Mouse (Mus musculus) CH12F3 (cell line): Measurements from ENCODE around the gene Mpv17l2.

Source experiments
- in situ Hi-C: fragments of 300-500 bp; cut with MboI; formaldehyde crosslinking; loops from 2 replicates; pipeline ENCODE4 v1.14.3; 2020; ENCODE audit warnings: low sequenced_read_pairs

Gene Mpv17l2

DNA sequence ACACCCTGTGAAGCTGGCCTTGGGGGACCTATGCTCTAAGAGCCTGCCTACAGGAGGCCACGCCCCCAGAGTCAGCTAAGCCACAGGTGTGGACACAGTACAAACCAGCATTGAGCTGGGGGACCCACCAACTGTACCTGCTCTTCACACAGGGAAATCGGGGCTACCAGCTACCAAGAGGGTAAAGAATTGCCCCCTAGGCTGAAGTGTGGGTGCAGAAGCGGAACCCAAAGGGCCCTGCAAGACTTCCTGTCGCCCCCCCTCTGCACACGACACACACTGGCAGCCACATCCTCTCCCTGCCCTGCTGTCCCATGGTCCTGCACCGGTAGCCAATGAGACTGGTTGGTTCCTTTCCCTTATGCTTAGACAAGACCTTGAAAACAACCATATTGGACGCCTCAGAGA lies 30.6 kb upstream of the Mpv17l2 start:
- in situ Hi-C loops = no loop called here

DNA sequence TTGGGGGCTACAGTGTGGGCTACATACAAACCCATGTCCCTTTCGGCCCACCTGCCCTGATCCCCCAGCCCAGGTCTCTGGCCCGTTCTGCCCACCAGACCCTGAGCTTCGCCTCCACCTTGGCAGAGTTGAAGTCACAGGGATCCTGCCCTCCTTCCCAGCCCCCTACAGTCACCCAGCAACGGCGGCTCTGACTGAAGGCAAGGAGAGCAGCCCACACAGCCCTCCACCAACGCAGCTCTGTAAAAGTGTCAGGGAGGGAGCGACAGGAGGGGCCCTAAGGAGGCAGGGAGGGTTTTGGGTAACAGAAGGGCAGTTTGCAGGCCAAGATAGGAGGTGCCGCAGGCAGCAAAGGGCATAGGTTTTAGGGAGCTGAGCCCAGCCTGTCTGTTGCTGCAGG lies 30.1 kb upstream of the Mpv17l2 start:
- in situ Hi-C loops = no loop called here

- in situ Hi-C loops = no loop called here
Observed at GRCm38 (mm10) chr8:70789046-70789445, 28.3 kb upstream of the Mpv17l2 start.

- in situ Hi-C loops = no loop called here
Observed at GRCm38 (mm10) chr8:70787941-70788667, 27.4 kb upstream of the Mpv17l2 start.

- in situ Hi-C loops = no loop called here
Observed at GRCm38 (mm10) chr8:70787051-70787445, 26.3 kb upstream of the Mpv17l2 start.

DNA sequence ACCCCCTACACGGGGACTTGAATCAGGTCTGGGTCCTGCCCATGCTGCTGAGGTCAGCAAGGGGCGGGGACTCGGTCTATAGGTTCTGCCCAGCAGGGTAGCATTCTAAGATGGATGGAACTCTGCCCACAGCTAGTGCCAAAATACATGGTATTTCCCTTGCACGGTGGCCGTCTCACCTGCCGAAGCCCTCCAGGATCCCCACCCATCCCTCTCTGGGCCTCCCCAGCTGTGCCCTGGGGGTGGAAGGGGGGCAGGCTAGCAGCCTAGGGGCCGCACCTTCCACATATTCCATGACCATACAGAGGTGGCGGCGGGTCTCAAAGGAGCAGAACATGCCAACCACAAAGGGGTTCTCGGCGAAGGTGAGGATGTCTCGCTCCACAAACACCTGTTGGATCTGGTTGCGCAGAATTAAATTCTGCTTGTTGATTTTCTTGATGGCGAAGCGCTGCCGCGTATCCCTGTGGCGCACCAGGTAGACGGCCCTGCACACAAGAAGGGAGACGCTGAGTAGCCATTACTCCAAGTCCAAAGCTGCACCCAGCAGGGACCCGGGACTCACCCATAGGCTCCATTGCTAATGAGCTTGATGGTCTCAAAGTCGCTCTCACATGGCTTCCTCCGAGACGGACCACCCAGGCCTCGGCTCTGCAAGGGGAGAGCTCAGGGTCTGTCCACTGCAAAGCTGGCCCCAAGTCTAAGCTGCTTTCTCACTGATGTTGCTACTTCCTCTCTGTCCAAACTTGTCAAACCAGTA lies 25.7 kb upstream of the Mpv17l2 start:
- in situ Hi-C loops = no loop called here

DNA sequence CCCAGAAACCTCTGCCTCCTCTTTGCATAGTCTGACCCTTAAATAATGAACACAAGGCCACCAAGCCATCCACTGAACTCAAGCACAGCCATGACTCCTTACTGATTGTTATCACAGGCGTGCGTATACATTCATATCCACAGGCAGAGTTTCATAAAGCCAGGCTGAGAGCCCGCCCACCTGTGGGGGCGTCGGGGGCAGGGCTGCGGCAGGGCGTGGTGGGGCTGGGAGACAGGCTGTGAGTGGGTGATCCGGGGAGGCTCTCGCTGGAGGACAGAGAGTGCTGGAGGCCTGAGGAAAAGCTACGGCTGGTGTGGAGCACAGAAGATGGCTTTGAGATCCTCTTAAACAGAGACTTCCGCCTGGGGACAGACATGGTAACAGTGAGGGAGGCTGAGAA lies 19.3 kb upstream of the Mpv17l2 start:
- in situ Hi-C loops = no loop called here

DNA sequence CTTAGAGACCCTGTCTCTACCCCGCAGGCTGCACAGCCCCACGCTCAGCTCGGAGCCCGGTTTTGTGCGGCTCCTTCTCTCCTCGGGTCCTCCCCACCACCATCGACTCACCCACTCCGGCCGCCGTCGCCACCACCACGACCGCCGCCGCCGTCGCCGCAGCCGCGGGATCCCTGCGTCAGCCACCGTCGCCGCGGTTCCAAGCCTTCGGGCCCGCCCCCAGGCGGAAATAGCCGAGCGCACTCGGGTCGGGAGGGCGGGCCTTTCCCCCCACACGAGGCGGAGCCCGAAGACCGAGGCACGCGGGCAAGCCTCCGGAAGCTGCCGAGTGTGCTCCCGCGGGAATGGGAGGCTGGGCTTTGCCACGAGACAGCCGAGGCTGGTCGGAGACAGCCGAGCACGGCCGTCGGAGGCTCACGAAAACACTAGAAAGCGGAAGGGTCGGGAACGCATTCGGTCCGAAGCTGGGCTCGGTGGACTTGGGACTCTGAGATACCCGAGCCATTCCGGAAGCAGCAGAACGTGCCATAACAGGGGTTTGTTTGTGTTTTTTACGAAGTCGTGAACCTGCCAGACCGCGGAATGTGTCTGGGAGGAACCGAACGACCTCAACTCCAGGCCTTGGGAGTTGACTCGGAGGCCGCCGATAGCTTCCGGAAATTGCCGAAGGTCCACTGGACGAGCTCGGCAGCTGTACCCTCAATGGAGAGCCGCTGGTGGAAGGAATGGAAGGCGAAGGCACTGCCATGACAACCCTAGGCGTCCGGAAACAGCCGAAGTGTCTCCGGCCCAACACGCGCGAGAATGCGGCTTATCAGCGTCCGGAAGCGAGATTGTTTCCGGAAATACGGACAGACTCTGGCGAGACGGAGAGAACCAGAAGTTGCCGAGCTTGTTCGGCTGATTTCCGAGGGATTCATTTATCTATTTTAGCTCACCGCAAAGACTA lies 16.0 kb upstream of the Mpv17l2 start, which contains the start of gene Pik3r2:
Pik3r2 (minus strand) TSS at position 218 of the 949 bp plus-strand sequence.
- in situ Hi-C loops = no loop called here

DNA sequence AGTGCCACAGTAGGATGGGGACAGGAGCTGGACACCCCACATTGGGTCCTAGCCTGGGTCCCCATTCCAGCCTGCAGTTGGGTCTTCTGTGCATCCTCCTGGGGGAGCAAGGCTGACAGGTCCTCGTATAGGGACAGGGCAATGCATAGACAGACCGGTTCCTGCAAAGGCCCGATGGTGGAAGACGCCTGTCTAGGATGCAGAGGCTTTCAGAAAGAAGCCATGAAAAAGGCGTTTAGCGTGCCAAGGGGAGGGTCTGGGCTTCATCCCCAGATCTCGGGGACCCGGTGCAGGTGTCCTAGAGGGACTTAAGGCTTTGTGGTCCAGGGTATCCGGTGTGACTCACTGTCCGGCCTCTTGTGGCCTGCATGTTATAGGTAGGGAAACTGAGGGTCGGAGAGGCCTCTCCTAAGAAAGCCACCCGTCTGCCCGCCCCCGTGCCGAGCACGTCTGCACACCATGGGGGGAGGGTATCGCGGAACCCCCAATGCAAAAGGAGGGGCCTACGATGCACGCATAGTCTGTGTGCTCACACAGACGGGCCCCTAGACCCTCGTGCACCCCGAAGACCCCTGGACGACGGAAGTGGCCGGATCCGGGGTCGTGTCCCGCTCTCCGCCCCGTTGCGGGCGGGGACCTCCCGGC lies 15.2 kb upstream of the Mpv17l2 start:
- in situ Hi-C loops = no loop called here

DNA sequence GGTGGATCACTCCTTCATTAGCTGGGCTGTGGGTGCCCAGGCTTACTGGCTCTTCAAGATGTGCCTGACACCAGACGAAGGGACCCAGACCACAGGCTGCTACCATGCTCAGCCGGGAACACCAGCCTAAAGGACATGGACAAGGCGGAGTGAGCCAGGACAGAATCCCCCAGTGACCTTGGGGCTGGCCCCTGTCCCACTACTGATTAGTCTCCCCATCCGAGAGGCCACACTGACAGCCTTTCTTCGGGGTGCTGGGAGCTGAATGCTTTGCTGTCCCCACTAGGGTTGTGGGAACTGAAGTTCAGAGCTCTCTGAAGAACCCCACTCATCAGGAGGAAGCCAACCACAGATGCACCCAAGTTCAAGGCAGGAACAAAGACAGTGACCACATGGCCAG lies 14.5 kb upstream of the Mpv17l2 start:
- in situ Hi-C loops = no loop called here

- in situ Hi-C loops = no loop called here
Observed at GRCm38 (mm10) chr8:70774740-70775139, 14.0 kb upstream of the Mpv17l2 start.

DNA sequence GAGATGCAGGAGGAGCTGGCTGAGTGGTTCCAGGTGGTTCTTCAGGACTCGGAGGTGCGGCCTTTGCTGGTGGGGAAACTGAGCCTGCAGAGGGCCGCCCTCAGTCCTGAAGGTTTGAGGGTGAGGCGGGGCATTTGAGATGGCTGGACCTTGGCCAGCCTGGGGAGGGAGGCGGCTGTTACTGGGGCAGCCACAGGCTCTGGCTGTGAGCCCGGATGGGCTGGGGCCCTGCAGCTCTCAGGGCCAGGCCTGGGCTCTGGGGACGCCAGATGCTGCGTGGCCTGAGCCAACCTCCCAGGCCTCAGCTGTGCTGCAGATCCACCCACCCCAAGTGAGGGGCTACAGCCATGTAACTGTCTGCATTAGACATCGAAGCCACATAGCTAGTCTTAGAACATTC lies 13.1 kb upstream of the Mpv17l2 start:
- in situ Hi-C loops = no loop called here

DNA sequence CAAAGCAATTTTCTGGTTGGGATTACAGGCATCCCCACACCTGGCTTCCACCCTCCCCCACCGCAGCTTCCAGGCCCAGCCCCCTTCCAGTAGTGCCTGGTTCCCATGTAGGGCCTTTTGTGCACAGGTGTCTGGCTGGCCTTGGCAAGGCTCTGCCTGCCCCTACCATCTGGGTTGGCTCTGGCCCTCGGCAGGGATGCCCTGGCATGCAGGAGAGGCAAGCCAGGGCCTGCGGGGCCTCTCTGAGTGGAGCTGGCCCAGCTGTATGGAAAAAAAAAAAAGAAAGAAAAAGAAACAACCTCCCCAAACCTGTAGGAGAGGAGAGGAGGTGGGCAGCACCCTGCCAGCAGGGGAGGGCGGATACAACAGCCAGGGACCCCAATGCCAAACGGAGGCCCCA lies 12.7 kb upstream of the Mpv17l2 start:
- in situ Hi-C loops = no loop called here

GRCm38 (mm10) chr8:70772890-70773289 lies 12.1 kb upstream of the Mpv17l2 start:
- in situ Hi-C loops = no loop called here

DNA sequence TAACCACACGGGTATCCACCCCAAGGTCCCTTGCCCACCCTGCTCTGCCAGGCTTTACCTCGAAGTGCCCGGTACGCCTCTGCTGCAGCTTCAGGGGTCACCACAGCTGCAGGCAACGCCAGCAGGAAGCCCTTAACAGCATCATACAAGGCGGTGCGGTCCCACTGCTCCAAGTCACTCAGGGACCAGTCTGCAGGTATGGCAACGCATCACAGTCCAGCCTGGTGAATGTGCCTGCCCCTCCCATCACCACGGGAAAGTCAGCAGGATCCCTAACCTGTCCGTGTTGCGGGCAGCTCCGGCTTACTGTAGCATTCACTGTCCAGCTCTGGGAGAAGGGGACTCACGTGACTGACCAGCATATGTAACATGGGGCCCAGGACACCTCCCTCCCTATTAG lies 11.3 kb upstream of the Mpv17l2 start:
- in situ Hi-C loops = no loop called here

DNA sequence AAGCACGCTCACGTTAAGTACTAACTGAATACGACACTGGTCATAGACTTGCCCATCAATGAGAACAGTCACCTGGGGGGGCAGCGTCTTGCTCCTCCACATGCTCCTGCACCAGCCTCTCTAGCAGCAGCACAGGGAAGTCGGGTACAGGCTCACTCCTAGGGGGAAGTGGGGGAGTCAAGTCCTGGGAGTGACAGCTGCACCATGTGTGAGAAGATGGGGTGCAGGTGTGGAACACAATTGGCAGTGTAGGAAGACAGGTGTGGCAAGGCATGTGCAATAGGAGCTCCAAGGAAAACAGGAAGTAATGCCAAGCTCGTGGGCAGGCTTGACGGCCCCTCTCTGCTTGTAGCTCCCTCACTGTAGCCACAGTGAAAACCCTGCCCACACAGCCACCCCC lies 10.5 kb upstream of the Mpv17l2 start:
- in situ Hi-C loops = no loop called here

DNA sequence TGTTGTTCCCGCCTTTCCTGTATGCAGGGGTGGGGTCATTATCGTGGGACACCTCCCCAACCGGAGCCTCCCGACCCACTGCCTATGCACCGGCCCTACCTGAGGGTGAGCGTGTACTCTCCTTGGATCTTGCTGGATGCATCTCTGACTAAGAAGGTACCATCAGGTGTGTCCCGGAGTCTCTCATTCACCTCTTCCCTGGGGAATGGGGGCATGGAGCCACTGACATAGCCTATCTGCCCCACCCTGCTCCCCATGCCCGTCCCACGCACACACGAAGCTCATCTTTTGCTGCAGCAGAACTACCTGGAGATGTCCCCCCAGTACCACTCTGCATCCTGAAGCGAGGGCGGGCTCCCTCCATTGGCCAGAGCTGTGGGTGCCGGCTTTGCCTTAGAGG lies 10.0 kb upstream of the Mpv17l2 start:
- in situ Hi-C loops = no loop called here

- in situ Hi-C loops = no loop called here
Observed at GRCm38 (mm10) chr8:70769858-70770257, 9.1 kb upstream of the Mpv17l2 start.

DNA sequence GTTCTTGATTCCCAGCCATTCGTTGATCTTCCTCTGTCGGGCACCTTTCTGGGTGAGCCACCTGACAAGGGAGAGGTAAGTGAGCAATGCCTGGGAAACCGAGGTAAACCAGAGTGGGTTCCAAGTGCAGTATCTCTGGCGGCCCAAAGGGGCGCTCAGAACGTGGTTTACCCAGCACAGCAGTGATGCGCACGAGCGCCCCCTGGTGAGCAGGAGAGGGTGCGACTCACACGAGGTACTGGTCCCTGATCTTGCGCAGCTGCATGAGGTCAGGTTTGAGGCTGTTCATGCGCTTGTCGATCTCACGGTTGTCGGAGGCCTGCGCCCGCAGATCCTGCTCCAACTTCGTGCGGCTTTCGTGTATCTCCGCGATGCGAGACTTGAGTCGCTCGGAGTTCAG lies 8.6 kb upstream of the Mpv17l2 start:
- in situ Hi-C loops = no loop called here

DNA sequence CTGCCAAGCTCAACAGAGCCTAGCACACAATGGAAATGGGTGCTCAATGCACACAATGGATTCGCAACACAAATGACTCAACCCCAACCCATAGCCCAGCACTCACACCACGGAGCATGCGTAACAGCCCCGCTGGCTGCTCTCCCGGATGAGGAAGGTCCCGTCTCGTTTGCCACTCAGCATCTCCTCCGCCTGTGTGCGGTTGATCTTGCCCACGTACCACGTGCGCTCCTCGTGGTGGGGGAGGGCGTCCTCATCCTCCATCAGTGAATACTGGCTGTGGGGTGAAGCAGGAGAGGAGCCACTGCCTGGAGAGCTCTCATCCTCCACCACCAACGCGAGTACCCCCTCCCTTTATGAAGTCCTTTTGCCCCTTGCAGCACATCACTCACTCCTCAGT lies 8.2 kb upstream of the Mpv17l2 start:
- in situ Hi-C loops = no loop called here

DNA sequence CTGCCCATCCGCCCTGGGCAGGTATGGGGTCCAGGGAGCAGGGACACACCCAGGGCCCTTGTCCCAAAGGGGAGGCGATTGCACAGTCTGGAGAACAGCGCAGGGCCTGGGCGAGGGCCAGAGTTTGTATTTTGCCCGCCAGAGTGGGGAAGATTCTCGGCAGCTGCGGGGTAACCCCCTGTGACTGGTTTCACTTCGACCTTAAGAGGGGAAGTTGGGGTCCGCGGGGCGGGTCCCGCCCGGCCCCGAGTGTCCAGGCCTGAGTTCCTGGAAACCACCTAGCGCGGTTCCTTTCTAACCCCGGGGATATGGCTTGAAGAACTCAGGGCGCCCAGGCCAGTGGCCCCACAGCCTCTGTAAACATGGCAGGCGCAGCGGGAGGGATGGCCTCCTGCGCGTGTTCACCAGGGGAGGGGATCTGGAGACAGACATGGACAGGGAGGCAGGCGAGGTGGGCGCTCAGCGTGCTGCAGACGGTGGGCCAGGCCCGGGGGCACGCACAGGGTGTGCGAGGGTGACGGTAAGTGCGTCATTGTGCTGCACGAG lies 7.6 kb upstream of the Mpv17l2 start:
- in situ Hi-C loops = no loop called here
